Mouse (Mus musculus): ENCODE results near the gene Cd82.

Cd82 gene

DNA sequence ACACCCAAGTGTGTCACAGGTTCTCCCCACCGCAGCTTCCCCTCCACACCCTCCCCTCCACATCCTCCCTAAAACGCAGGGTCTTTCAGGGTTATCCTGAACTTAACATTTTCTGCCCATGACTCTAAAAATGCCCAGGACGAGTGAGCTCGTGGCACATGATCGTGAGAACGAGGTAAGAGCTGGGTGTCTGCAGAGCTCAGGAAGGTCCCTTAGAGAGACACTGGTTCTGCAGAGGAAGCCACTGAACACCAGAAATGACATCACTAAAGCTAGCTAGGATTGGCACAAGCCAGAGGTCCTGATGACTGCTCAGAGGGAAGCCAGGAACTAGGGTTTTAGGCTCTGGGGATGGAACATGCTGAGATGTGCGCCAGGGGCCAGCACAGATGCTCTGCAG, 18.7 kb downstream of the Cd82 start:
- DNase-seq (ENCODE audit: low spot score) = no peak

DNA sequence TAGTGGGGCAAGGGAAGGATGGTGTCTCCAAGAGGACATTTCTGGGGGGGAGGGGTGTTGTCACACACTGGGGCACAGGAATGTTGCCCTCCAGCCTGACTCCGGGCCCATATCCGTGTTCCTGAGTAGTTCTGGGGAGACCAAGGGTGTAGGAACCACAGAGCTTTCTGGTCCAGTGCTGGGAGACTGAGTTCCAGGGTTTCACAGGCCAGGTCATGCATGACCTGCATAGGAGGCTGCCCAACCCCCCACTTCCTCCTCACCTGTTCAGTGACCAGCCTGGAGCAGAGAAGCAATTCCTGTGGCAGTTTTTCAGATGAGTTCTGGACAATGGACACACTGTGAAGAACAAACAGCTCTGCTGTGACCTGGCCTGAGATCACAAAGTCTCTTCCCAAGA, 19.8 kb downstream of the Cd82 start:
- no peak for DNase-seq (ENCODE audit: low spot score)

DNA sequence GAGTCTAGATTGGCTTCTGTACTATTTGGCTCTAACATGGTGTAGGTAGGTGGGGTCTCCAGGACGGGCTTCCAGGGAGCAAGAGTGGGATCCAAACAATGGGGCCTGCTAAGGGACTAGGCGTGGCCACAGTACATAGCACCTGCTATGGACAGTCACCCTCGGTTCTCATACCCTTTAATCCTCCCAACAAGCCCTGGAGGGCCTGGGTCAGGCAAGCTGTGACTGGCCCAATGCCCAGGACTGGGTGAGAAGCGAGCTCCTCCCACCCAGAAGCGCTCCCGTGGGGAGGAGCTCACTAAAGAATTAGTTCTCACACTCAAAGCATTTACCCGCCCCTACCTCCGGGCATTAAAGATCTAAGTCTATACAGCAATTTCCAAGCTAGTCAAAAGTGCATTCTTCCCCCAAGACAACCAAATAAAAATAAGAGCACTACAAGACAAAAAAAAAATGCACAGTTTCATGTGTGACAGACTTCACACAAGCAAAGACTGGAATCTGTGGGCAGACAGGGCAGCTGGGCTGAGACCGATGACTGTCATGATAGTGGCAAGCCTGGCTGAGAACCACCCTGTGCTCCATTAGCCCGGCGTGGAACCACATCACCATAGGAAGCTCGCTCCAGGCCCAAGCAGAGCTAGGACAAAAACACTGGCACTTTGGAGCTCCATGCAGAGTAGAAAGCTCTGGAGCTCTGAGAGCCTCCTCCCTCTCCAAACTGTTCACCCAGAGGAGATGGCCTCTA, 23.0 kb downstream of the Cd82 start:
- DNase-seq (ENCODE audit: low spot score) = no peak

DNA sequence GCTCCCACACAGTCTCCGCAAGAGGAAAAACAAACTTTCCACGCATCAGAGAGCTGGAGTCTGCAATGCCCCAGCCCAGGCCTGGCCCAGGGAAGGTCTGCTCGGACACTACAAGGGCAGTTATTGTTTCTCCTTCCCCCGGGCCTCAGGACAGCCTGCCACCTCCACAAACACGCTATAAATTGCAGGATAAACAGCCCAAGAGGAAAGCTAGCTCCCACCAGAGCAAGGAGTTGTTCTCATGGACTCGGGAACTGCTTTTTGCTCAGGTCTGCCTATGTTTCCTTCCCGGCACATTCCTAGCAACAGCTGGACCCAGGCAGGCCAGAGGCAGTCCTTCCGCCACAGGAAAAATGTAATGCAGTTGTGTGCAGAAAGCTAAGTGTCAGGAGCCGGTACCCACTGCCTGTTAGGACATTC, 23.6 kb downstream of the Cd82 start:
- no peak for DNase-seq (ENCODE audit: low spot score)

DNA sequence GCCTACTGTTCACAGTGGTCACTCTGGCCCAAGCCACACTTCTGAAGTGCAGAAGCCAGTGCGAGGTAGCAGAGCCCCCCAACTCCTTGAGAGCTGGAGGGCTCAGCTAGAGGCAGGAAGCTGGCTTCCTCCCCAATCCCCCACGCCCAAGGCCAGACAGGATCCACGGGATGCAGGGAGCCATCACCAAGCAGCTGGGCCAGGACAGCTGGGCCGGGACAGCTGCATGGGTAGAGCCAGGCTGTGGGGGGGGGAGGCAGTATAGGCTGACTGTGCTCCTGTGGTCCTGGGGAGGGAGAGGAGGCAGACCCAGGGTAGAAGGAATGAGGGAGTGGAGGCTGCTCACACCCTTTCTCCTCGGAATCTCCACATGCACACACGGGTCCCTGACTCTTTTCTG, 24.6 kb downstream of the Cd82 start:
- no peak for DNase-seq (ENCODE audit: low spot score)

DNA sequence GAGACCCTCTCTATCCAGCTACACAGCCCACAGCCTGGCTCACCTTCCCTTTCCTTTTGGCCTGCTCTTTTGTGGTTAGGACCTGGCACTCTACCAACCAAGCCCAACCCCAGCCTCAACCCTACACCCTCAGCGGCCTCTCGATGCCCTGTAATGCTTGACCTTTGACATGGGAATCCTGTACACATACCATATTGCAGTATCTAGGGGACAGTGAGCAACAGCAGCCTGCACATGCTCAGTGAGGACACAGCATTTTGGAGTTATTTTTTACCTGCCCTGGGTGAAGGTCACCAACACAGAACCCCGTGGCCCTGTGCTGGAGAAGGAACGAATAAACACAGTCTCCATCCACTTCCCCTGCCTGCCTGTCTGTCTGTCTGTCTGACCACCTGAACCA, 27.4 kb downstream of the Cd82 start:
- no peak for DNase-seq (ENCODE audit: low spot score)

DNA sequence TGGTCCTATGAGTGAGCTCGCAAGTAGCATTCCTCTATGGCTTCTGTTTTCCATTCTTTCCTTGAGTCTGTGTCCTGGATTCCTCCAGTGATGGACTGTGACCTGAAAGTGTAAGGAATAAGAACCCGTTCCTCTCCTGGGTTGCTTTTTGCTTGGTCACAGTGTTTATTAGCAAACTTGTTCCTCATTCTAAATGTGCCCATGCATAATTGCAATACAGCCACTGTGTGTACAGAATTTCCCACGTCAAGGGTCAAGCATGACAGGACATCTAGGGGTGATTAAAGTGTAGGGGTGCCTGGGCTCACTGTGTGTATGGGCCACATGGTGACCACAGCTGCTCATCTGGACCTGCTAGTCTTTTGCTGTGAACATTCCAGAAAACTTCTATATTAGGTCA, 28.0 kb downstream of the Cd82 start:
- DNase-seq (ENCODE audit: low spot score) = no peak

DNA sequence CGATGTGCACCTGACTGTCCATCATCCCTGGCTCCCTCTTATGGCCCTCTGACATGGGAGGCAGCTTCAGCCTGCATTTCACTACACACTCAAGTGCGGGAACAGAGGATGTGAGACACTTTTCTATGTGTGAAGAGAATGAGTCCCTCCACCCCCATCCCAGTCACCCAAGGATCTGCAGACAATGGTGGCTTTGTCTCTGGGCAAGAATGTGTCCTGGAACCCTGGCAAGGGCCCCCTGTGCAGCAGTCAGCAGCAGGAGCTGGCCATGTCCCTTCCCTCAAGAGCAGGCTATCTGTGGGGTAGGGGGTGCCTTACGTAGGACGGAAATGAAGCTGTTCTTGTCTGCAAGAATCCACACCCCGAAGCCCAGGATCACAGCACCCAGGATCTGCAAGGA, 29.4 kb downstream of the Cd82 start:
- no peak for DNase-seq (ENCODE audit: low spot score)

DNA sequence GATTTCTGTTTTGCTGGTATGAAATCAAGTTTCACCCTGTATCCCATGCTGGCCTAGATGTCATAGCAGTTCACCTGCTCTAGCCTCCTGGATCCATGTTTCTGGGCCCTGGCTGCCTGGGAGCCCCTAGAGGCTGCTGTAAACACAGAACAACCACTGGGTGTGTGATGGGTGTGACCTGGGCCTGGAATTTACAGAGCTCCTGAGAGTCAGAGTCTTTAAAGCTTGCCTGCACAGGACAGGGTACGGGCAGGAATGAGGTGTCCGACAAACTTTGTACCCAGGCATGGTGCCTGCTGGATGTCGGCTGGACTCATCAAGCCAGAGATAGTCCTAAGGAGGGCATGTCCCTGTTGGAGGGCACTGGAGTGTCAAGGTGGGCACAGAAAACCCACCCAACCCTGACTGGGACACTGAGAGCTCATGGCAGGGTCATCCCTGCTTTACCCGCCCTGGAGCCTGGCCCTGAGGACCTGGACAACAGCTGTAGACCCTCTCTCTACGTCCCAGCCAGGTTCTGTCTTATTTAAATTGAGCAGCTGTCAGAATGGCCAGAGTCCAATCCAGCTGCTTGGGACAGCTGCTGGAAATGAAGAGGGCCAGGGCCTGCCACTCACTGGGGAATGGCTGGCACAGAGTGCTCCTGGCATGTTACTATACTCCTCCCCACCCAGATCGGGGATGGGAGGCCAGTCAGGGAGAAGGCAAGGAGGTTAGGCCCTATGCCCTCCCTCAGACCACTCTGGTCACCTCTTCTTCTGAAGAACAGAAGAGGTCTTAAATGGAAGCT, 30.1 kb downstream of the Cd82 start:
- DNase-seq (ENCODE audit: low spot score) = no peak

DNA sequence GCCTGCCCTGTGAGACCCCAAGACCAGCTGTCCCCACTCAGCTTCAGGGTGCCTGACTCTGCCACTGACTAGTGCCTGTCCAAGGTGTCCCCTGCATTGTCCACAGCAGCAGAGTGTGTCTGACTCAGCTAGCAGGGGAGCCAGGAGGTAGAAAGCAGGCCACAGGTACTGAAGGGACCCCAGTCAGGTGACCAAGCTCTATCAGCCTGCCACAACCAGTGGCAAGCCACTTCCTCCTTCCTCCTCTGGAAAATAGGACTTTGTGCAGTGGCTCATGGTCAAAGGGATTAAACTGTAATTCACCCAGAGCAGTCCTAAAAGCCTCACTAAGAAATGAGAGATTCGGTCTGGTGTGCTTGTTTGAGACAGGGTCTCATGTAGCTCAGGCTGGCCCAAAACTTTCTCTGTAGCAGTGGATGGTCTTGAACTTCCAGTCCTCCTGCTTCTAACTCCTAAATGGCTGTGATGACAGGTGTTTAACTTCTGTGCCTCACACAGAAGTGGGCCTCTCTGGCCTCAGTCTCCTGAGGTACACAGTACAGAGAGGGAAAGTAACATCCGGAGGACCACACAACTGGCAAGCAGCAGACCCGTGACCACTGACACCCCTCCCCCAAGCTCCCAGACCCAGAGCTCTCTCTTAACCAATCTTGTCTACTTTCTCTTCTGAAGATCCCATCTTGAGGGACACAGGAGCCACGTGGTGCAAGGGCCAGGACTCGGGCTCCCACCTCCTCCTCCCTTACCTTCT, 31.2 kb downstream of the Cd82 start:
- DNase-seq (ENCODE audit: low spot score) = no peak

DNA sequence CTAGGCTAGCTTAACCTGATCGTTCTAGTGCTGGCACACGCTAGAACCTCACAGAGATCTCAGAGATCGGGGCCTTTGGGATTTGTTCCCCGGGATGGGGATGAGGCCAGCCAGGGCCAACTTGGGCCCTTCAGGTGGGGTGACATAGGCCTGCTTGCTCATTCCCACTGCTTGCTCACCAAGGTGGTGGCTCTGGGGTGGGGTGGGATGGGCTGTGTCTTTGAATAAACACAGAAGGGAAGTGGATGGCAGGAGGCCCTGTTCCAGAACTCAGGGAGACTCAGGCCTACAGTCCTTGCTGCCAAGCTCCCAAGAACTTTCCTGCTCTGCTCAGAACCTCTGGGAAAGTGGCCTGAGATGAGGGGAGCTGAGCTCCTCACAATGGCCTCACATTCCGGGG, 31.9 kb downstream of the Cd82 start:
- no peak for DNase-seq (ENCODE audit: low spot score)

DNA sequence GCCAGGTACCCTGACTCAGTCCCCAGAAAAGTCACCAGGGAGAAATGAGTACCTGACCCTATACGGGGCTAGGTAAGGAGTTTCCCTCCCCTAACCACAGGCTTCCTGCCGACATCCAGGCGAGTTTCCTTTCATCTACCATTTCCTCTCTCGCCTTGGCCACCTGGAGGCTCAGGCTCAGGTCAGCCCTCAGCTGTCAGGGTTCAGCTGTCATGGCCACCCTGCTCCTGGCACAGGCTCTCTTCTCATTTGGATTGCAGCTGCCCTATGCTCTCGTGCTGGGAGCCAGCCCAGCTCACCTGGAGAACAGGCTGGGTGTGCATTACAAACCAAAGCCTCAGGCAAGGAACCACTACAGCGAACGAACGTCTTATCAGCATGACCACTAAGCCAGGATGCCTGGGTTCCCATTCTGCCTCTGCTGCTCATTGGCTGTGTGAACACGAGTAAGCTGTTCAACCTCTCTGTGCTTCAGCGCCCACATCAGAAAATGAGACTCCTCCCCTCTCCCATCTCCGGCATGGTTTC, 34.9 kb downstream of the Cd82 start:
- DNase-seq (ENCODE audit: low spot score) = no peak

DNA sequence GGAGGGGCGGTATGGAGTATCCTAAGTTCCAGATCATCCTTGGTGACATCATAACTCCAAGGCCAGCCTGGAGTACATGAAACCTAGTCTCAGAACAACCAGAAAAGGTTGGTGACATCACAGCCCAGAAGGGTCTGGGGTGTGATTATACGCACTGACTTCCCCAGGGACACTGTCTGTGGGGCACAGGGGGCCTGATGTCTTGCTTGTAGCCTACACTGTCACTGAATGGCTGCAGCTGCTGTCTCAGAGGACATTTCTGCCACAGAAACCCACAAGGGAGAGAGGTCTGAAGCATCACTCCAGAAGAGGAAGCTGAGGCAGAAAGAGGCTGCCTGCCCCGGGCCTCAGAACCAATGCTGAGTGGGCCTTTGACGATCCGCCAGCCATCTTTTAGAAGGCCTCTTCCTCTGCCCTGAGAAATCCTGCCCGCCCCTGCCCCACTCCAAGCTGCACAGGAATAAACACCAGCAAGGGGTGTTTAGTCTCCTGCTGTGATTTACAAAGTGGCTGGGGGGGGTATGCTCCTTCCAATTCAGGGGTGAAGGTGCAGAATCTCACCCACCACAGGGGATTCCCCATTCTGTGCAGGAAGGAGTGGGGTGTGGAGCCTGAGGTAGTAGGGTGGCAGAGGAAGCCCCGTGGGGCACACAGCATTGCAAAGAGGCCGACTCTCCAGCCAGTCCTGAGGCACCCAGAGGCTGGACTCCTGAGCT, 35.8 kb downstream of the Cd82 start:
- DNase-seq (ENCODE audit: low spot score) = no peak

DNA sequence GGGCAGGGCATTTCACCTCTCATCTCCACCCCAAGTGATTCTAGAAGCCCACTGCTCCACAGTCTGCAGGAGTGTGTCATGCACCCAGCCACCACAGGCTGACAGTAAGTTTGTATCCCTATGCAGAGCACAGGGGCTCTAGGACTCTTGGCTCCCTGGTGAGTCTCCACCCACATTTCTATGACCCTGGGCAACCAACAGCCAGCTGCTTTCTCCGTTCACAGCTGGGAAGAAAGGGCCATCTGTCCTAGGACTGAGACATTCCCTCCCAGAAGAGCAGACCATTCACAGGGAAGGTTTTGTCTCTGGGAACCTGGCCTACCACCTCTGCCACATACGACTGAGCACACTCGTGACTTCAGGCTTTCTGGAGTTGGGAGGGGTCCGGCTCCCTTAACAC, 37.1 kb downstream of the Cd82 start:
- no peak for DNase-seq (ENCODE audit: low spot score)

DNA sequence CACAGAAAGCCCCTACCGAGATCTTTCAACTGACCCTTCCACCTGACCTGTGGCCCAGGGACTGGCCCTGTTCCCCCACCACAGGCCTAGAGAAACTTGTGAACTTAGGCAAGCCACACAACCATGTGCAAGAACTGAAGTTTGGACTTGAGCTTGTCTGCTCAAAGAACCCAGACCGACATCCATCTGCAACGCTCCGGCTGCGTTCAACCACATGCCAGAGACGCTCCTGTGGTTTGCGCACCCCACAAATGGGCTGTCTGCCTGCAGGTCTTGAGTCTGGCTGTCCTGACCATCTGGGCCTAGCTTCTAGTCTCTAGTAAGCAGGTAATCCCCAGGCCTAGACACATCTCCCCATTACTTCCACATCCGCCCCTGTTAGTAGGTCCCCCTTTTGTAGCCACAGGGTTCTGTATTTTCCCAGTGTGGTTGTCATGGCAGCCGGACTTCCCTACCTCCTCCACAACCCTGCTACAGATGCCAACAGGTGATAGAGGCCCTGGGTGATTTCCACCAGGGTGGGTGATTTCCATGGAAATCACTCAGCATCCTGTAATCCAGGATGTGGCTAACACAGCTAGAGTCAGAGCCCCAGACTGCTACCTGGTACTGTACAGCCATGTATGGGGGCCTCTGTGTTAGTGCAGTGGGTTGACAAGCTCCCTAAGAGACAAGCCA, 38.5 kb downstream of the Cd82 start:
- no peak for DNase-seq (ENCODE audit: low spot score)

DNA sequence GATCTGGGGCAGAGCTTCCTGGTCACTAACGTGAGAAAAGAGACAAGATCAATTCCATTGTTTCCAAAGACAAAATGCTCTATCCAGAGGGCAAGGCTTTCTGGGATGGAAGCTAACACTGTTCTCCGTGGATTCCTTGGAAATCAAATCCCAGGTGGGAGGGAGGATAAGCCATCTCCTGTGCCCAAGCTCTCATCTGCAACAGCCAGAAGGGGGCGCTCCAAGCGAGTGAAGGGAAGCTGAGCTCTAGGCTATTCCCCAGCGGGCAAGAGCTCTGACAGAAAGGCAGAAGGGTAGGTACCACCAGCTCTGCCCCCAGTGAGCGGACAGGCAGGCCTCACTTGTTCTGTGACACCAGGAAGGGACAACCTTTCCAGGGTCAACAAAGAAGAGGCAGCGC, 41.6 kb downstream of the Cd82 start:
- peak; percentile 85 for DNase-seq (ENCODE audit: low spot score)

DNA sequence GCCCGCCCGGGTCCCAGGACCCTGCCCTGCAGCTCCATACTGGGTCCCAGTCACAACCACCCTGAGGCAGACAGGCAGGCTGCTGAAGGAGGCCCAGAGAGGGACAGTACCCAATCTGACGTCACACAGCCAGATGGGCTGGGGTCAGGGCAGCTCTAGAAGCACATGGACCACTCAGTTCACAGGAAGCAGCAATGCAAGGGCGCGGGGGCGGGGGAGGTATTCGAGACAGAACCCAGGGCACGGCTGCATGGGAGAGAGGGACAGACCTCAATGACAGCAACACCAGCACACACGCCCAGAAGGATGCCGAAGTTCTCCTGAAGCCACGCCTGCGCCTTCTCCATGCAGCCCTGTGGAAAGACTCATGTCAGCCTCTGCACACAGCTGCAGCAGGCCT, 43.0 kb downstream of the Cd82 start:
- DNase-seq (ENCODE audit: low spot score) = no peak

DNA sequence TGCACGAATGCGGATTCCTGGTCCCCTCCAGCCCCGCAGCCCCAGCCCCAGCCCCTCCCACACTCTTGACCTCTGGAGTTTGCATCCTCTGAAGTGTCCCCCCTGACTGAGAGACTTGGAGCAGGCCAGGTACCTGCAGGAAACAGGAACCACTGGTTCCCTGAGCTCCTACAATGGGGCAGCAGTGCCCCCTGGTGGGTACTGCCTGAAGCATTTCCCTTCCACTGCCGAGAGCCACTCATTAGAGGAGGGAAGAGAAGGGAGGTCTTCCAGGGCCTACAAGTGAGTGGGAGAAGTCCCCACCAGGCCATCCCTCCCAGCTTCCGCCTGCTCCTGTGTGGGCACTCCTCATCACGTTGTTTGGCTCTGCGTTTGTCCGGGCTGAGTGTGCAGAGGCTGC, 44.5 kb downstream of the Cd82 start:
- DNase-seq (ENCODE audit: low spot score) = peak; percentile 91

DNA sequence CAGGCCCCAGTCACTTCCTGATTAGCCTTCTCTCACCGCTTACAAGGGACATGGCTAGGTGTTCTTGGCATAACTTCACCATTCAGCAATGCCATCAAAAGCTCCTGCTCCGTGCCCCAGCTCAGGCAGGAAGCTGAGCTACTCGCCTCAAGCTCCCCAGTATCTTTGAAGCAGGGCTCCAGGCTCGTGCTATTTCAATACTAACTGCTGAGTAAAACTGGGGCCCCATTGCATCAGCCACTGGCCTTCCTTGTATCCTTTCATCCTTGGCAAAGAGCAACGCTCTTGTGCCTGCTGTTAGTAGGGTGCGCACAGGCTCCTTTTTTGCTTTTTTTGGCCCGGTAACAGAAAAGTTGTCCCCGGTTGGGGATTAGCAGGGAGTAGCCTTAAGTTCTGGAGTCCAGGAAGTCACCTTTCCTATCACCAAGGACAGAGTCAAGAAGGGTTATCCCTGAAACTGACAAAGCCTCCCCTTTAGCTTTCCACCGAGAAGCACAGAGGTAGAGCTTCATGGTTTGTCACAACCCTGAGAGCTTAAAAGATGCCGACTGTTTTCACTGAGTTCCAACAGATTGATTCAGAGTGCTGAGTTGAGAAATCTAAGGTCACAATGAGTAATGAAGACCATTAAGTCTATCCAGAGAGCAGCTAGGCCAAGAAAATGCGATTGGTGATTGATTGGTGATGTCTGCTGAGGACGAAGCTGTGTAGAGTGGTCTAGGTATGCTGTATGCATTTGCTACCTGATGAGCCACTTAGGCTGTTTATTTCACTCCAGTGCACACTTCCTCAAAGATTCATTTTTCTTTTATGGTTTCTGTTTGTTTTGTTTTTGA, 45.8 kb downstream of the Cd82 start:
- no peak for DNase-seq (ENCODE audit: low spot score)

DNA sequence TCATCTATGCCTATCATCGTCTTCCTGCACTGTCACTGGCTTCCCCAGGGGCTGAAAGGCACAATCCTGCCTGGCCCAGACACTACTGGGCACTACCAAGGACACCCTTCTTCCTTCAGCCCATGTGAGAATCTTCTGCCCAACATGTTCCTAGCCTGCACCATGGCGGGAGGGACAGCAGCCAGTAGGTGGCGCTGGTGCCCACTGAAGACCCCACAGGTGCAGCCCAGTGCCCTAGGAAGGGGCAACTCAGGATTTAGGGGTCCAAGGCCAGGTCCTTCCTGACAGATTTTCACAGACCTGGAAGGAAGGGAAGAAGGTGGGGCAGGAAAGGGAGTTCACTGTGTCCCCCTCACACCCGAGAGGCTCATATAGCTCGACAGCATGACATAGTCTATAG, 47.7 kb downstream of the Cd82 start:
- peak; percentile 60 for DNase-seq (ENCODE audit: low spot score)

DNA sequence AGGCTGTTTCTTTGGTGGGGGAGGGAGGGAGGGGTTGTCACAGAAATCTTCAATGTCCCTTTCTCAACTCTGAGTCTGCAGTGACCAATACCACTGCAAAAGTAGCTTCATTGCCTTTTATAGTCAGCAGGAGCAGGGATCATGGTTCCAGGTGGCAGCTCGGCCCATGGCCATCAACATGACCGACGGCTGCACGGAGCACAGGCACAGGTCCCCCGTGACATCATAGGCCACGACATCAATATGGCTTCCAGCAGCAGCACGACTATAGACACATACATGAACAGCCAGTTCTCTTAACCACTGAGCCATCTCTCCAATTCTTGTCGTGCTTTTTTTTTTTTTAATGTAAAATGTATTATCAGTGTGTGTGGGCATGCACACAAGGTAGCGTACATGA, 48.8 kb downstream of the Cd82 start:
- DNase-seq (ENCODE audit: low spot score) = no peak

Data from embryo, embryonic 10.5 days (tissue).